Mouse (Mus musculus) embryo, embryonic 11 days (tissue): ENCODE measurements around the gene Grcc10.

ENCODE experiments used
- DNase-seq: peaks from one replicate; pipeline ENCODE4 v3.0.0-alpha.2; 2015

Grcc10 gene

DNA sequence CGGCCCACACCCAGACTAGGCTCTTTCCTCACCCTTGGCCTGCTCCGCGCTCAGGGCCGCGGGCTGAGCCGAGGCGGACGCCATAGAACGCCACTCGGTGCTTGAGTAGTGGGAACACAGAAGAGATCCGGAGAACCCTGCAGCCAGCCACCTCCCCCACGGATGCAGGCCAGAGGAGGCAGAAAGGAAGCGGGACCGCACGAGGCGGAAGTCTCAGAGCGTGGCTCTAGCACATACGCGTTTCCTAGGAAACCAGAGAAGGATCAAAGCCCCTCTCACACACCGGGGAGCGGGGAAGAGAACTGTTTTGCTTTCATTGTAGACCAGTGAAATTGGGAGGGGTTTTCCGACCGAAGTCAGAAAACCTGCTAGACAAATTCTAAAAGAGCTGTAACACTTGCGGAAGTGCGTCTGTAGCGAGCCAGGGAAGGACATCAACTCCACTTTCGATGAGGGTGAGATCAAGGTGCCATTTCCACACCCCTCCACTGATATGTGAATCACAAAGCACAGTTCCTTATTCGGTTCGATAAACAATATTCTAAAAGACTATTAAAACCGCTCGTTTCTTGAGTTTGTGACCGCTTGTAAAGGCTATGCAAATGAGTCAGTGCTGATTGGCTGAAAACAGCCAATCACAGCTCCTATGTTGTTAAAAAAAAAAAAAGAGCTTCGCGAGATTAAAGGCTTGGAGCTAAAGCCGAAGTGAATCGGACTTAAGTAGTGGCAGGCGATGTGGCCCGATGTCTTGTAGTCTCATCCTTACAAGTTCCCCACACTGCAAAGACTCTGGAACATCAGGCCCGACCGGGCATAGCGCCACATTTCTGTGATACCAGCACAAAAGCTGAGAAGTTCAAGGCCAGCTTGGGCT, at the start of gene Grcc10:
Gene Grcc10 (minus strand): TSS at position 487 of the 874 bp plus-strand sequence.
- DNase-seq: peak; percentile 97

DNA sequence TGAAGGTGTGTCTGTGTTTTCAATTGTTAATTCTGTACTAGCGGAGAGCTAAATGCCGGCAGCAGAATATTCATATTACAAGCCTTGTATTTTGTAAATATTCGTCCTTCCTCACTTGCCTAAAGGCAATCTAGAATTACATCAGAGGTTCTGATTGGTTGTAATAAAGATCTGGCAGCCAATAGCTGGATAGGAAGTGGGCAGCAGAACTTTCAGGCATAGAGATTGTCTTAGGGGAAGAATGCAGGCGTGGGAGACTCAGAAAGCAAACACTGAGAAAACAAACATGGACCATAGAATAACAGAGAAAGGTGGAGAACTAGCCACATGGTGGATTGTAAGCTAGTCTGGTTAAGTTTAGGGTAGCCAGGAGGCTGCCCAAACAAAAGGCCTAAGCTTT, 48.9 kb upstream of the Grcc10 start:
- DNase-seq: no peak

DNA sequence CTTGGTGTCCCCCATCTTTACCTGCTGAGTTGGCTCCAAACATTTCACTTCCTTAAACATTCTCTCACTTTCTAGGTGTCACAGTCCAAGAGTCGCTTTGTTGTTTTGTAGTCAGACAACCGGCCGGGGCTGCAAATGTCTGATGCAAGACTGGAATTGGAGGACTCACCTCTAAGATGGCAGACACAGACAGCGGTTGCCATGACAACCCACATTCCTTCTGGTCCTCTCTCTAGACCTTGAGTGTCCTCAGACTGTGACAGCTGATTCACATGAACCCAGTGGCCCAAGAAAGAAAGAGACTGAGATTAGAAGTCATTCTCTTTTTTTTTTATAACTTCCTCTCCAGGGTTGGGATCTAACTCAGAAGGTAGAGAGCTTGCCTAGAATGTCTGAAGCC, 48.3 kb upstream of the Grcc10 start:
- DNase-seq: no peak

DNA sequence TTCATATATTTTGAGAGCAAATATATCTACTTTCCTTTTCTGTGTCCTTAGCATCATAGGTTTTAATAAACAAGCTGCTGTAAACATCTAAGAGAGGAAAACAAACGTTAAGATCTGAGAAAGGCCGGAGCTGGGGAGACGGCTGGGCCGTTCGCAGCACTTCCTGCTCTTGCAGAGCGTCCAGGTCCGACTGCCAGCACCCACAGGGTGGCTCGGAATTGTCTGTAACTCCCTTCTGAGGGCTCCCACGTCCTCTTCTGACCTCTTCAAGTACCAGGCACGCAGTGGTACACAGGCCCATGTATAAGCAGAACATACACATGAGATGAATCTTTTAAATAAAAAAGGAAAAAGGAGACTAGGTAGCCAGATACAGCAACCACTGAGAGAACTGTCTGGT, 46.5 kb upstream of the Grcc10 start:
- no peak for DNase-seq

DNA sequence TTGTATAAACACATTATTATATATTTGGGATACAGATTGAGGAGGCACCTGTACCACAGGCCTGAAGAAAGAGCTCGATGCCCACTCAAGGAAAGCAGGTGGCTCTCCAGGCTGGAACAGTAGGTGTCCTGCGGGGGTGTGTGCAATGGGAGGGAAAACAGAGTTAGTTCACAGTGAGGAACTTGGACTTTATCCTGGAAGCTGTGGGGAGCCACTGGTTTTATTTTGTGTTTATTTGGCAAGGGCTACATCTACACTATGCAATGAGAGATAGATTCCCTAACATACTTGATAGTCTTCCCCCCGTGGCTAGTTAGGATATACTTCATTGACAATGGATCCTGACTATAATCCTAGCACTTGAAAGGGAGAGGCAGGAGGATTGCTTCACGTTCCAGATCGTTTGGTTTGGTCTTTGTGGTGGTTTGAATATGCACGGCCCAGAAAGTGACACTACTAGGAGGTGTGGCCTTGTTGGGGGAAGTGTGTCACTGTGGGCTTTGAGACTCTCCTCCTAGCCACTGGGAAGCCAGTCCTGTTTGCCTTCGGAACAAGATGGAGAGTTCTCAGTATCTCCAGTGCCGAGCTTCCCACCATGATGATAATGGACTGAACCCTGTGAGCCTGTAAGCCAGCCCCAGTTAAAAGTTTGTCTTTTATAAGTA, 45.7 kb upstream of the Grcc10 start:
- no peak for DNase-seq

DNA sequence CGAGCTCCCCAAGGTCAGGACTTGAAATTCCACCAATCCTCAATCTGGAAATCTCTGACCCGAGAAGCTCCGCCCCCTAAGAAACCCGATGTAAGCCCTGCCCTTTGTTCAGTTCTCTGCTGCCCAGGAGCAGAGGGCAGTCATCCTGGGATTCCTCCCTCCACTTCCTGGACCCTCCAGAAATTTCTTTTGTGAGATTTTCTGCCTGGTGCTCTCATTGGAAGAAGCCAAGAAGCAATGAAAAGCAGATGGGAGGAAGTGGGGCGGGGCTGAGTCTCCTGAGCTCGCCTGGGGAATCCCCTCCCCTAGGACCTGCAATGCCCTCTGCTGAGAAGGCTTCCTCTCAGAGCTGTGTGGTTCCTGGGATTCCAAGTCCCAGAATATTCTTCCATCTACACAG, 41.3 kb upstream of the Grcc10 start:
- peak; percentile 77 for DNase-seq

DNA sequence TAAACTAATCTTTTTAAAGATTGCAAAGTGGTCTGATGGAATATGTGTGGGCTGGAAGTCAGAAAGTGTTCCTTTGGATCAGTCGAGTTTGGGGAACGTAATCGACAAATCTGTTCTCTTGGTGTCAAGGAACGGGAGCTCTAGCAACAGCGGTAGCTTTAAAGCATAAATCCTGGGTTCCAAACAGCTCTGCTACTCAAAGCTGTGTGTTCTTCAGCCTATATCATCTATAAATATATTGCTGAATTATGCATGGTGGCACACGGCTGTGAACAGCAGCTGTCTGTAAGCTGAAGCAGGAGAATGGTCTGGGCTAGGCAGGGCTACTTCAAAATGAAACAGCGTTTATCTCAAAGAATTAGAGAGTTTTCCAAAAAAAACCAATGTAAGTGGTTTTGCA, 39.7 kb upstream of the Grcc10 start:
- DNase-seq: no peak

DNA sequence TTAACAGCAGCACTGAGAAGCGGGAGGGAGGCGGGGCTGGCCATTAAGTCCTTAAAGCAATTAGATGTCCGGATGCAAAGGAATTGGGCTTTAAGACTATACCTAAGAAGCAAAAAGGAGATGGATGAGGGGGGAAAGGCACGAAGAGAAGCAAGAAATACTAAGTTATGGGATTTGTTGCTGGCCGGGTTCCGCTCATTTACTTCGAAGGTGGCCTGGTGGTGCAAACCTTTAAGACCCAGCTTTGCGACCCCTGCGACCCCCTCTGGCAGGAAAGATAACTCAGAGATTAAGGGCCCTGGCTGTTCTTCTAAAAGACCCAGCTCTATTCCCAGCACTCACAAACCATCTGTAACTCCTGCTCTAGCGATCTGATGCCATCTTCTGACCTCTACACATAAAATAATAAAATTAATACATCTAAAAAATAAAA, 38.8 kb upstream of the Grcc10 start:
- DNase-seq: no peak

DNA sequence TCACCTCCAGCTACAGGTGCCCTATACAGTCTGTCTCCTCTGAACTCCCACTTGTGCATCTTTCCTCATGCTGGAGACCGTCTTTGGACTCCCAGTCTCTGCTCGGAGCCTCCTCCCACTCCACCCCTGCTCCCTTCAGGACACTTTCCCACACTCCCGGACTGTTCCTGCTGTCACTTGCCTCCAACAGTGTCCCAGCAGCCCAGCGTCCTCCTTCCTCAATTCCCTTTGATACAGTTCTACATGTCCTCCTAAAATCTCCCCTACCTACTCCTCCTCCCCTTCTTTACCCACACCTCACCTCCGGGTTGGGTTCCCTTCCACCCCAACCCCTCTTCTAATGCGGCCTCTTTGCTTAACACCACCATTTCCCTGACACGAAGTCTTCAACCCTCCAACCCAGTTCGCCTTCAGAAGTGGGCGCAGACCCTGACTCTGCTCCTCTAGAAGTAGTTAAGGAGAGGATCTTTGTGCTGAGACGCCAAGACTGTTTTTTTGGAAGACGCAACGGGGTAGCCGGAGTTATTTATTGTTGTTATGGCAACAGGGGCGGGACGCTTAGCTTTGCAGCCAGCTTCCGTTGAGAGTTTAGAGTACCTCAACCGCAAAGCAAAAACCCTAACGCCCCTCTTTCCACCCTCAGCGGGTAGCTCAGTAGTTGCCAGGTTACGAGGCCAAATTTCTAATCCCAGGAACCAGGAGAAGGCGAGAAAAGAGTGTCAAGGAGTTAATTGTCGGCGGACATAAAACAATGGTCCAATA, 38.2 kb upstream of the Grcc10 start, which contains the start of gene Lrrc23:
Gene Lrrc23 (minus strand): TSS at position 506 of the 762 bp plus-strand sequence.
- peak; percentile 83 for DNase-seq

DNA sequence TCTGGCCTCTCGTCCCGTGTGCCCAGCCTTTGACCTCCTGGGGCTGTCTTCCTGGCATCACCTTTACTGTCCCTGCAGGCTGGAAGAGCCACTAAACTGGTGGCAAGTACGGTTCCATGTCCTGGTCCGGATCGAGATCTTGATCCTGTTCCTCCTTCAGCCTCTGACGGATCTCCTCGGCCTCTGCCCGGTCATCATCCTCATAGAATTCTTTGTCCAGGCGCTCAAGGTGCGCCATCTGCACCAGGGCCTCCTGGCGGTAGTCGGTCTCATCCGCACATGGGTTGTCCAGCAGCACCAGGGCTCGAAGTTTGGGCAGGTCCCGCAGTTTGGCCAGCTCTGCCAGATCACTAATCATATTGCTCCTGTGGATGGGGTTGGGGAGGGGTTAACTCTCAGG, 29.3 kb upstream of the Grcc10 start:
- DNase-seq: no peak

DNA sequence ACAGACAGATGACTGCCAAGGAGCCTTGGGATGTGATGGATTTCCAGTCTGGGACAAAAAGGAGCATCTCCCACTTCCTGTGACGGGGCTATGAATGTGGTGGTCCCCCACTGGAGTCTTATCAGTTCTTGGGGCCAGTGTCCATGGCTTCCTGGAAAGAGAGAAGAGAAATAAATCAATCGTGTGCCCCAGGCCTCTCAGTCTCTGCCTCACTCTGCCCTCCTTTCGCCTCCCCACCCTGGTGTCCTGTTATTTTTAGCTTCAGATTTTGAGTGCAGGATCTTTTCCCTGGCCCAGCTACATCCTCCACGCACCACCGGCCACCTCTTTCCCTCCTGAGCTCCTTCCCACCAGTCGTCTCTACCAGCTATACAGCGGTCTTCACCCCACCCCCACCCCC, 28.8 kb upstream of the Grcc10 start:
- no peak for DNase-seq

DNA sequence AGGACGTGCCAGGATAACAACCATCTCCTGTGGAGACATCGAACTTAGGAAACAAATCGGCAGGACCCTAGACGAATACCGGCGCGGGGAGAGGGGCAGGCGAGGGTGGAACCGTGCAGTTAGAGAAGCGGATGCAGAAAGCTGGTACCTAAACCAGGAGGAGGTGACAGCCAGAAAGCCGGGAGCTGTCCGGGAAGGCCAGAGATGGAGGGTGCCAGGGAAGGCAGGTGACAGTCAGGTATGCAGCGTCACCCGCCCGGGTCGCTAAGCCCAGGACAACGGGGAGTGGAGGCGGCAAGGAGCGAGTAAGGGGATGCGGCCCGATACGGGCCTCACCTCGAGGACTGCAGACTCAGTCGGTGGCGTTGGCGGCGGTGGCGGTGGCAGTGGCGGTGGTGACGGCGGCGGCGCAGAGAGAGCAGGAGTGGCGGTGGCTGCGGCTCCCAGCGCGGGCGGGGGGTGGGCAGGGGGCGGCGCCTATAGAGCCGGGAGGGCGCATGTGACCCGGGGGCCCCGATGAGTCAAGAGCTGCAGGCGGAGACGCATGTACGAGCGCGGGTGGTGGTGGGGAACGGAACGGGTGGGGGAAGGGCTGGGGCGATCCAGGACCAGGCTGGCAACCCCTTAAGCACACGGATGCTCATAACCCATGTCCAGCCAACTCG, 28.1 kb upstream of the Grcc10 start, which contains the start of gene Eno2:
Gene Eno2 (minus strand): TSS at position 573 of the 665 bp plus-strand sequence.
- peak; percentile 74 for DNase-seq

DNA sequence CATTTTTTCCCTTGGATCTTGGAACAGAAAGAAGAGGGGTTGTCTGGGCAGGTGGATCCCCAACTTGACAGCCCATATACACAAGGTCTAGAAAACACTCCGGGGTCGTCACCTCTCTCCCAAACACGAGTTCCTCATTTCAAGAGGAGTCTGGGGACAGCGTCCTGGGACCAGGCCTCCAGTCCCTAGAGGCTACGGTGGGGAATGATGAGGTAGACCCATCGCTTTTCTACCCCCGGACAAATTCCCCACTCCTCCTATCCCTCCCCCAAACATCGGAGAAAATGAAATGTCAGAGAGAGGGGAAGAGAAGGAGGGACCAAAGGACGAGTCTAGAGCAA, 27.5 kb upstream of the Grcc10 start:
- DNase-seq: no peak

DNA sequence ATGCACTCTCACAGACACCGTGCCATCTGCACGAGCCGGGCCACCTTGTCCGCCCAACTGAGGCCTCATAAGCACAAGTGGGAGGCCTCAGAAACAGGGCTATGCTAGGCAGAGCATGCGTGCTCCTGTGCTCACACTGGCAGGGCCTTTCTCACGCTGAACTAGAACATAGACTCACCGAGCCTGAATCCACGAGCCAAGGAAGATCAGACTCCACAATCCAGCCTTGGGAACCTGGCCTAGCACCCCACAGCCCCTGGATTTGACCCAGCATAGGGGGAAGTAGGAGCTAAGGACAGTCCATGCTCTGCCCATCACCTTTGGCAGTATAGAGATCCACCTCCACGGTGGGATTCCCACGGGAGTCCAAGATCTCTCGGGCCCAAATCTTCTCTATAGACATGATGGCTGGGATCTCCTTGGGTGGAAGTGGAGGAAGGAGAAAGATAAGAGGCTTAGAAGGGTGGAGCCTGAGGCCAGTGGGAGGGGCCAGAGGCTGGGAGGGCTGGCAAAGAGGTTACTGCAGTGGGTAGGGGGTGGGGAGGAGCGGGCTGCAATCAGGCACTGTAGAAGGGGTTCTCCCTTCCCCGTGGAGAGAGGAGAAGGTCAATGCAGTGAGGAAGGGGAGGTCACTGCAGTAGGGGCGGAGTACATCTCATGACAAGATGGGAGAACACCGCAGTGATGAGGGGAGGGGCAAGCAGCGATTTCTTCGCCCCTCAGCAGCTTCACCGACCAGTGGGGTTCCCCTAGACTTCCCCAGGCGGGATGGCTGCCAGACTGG, 26.9 kb upstream of the Grcc10 start:
- peak; percentile 45 for DNase-seq

DNA sequence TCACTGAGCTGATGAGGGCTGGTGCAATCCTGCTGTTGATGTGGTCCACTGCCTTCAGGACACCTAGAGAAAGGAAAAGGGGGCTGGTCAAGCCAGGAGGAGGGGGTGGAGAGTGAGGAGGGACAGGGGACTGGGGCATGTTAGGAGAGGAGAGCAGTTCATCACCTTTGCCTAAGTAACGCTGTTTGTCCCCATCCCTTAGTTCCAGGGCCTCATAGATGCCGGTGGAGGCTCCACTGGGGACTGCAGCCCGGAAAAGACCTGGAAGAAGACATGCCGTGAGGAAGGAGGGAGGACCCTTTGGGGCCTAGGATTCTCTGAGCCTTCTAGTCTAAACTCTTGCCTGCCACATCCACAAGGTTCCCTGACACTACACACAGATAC, 26.4 kb upstream of the Grcc10 start:
- no peak for DNase-seq

DNA sequence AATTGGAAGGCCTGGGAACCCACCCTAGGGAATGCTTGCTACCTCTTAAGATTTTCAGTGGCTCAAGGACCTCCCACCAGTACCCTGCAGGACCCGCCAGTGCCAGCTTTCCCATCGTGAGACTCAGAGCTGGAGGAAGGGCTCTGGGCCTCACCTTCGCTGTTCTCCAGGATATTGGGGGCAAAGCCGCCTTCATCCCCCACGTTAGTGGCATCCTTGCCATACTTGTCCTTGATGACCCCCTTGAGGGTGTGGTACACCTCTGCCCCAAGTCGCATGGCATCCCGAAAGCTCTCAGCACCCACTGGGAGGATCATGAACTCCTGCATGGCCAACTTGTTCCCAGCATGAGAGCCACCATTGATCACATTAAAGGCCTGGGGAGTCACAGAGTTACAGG, 24.8 kb upstream of the Grcc10 start:
- DNase-seq: no peak

DNA sequence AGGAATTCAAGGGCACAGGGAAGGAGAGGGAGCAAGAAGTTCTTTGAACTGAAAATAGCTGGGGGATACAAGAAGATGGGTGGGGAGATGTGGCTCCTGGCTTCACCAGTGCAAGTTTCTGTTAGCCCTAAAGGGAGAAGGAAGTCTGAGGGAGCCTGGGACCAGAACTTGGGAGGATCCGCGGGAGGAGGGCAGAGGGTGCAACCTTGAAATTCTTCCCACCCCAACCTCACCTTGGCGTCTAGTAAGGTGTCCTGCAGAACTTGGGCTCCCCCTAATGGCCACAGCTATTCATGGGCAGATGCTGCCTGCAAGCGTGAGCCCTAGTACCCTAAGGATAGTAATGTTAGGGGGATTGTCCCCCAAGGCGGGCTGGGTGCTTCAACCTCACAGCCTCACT, 18.1 kb upstream of the Grcc10 start:
- peak; percentile 90 for DNase-seq

DNA sequence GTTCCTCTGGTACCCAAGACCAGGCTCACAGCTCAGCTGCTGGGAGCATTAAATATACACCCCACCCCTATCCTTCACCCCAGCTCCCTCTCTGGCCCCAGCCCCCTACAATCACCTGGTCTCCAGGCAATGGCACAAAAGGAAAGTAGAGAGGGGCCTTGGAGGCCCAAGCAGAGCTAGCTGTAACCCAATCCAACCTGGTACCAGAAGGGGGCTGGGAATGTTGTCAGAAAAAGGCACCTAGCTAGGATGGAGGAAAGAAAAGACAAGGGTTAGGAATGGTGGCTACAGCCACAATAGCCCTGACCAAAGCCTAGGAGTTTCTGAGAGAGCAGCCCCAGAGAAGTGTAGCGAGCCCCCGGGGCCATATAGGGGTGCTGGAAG, 17.7 kb upstream of the Grcc10 start:
- DNase-seq: no peak

DNA sequence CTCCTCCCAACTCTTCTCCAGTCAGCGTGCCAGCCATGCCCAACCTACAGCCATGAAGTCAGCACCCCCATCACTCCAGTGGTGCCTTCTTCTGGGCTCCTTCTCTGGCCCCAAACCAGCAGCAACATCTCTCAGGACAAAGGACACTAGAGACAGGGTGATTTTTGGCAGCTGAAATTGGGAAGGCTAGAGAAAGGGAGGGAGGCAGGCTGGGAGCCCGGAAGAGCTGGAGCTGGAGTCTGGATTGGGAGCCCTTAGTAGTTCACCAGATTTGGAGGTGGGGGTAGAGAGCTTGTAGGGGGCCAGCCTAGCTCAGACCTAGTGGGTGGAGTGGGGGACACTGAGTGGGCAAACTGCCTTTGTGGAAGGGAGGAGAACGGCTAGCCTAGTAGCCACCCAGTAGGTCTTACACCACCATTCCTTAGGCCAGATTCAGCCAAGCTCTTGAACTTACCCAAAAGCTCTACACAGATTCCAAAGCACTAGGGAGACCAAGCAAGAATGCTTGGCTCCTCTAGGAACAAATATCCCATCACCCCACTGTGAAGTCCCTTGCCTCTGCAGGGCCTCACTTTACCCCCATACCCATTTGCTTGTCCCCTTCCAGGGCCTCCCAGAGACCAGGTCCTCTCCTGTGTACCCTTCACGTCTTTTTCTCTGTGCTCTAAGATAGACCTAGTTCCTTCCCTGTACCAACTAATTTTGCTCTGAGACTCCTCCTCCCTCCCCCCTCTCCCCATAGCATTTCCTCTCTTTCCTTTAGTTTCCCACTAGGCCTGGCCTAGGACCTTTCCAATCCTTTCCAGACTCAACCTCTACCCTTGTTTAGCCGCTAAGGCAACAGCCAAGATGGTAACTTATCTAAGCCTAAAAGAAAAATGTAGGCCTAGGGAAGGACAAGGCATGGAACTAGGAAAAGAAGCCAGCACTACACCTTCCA, 17.0 kb upstream of the Grcc10 start:
- DNase-seq: peak; percentile 67

DNA sequence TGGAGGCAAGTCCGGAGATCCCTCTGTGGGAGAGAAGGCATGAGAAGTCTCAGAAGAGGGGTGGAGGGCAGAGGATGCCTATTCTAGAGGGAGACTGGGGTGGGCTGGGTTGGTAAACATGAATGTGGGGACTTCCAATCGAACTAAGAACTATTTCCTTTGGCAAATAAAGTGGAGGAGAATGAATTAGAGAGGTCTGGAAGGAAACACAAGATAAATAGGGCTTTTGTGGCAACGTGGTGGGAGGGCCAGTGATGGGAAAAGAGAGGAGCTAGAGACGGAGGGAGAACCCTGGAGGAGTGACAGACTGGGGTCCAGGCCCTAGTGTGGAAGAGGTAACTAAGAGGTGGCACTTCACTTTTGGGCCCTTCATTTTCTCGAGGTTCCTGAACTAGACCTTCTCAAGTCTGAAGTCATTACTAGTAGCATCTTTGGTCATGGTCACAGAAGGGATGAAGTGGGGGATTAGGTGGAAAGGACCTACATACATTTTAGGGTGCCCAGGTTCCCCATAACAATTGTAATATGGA, 16.2 kb upstream of the Grcc10 start:
- no peak for DNase-seq
